Mouse (Mus musculus) fat pad, adult 2 months (tissue): Measurements from ENCODE around the gene Slc16a8.

Experiments
- DNase-seq: peaks from one replicate; pipeline ENCODE4 v3.0.0-alpha.2; 2011; ENCODE audit warnings: low read depth, low spot score; ENCODE audit errors: extremely low read depth

Gene Slc16a8

DNA sequence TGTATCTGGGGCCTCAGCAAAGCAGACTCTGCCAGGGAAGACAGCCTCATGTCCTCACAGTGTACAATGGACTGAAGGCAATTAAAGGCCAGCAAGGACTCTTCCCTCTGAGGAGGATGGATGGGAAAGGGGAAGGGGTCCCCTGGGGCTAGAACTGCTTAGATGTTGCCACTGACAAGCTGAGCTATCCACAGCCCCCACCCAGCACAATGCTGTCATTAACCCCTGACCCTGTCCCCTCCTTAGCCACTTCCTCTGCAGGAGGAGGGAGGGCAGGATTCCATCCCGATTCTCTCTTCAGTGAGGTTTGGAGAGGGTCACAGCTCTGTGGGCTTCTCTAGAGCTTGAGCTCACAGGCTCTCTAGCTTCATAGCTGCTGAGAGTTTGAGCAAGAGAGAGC, 35.0 kb downstream of the Slc16a8 start:
- no peak for DNase-seq

DNA sequence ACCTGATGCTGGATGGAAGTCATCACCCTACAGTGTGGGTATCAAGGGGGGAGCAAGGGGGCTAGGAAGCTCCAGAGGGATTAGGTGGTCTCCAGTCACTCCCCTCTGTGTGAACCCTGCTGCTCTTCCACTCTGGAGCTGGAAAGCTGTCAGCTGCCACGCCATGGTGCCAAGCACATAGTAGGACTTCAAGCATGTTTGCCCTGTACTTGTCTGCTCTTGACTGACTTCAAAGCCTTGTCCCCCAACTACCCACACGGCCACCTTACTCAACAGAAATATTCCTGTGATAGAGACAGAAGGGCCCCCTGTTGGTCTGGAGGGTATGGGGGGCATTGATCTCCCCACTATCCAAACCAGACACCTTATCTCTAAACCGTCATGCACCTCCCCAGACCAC, 38.4 kb downstream of the Slc16a8 start:
- no peak for DNase-seq

DNA sequence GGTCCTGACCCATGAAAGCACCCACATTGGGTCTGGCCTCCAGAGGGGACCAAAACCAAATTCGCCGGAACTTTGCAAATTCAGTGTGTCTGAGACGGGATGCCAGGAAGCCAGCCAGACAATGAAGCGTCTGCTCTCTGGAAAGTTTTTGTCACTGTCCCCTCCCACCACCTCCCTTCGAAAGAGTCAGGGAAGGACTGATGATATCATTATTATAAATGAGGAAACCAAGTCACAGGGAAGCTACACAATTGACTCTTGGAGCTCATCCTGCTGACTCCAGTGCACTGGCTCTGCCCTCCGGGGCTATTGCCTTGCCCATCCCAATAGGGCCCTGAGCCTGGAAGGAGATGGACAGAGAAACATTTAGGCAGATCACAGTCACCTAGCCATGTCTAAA, 41.0 kb downstream of the Slc16a8 start:
- no peak for DNase-seq

DNA sequence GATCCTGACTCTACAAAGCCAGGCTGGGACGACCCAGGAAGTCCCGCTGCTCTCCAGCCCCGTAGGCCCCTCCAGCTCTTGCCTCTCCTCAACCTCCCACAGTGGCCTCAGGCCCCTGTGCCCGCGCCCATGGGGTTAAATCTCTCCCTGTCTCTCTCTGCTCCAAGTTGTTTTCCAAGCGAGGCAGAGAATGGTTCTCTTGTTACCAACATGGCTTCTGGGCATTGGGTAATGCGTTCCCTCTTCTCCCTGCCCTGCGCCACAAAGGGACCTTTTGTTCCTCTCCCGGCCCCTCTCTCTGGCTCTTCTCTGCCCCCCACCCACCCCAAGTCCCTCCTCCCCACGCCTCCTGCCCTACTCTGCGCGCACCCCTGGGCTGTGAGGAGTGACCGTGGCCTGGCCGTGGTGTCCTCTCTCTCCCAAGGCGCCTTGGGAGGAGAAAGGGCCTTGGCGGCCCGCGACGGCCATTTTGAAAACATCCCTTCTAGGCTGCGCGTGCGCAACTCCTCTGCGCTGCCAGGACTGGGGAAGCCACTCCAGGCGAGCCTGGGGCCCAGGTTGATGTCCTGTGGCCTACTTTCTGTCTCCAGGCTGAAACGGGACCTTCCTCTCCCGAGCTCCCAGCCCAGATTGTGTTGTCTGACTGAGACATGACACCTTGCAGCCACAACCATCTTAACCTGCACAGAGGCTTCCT, 41.7 kb downstream of the Slc16a8 start:
- no peak for DNase-seq

DNA sequence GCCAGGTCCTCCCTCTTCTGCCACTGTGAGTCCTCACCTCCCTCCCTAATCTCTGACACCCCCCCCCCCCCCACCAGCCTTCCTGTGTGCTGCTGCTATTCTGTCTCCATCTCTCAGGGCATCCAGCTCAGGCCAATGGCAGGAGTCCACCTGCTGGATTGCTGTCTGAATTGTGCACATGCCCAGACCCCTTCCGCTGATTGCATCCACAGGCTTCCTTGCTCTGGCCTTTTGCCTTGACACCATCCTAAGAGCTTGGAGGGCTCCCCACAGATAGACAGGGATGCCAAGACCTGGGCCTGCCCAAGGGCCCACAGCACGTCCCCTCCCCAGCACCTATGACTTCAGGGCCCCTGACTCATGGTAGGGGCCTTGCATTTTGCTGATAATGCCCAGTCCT, 44.2 kb downstream of the Slc16a8 start:
- DNase-seq, result no peak

DNA sequence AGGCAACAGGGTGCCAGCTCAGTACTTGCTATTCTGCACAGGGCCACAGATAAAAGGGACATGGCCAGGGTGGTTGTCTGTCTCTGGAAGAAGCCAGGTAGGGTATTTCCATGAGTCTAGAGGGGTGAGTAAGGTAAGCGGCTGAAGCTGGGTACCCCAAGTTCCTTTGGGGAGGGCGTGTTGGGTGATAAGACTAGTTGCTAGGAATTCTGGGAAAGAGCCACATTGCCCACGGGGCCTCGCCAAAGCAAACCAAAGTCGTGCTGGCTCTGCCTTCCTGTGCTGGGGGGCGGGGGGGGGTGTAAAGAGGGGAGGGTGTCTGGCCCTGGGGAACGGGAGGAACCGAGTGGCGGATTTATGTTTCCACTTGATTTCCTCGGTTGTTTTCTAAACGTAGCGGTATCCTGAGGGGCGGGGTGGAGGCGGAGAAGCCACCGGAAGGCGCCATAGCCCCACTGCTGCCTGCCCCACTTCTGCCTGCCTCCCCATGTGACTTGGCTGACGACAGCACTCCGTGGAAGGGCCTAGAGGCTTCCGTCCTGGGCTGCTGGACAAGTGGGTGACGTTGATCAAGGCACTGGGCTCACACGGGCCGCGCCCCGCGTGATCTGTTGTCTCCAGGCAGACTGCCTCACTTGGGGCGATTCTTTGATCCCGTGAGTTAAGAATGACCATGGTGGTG, 45.7 kb downstream of the Slc16a8 start:
- DNase-seq, result no peak

DNA sequence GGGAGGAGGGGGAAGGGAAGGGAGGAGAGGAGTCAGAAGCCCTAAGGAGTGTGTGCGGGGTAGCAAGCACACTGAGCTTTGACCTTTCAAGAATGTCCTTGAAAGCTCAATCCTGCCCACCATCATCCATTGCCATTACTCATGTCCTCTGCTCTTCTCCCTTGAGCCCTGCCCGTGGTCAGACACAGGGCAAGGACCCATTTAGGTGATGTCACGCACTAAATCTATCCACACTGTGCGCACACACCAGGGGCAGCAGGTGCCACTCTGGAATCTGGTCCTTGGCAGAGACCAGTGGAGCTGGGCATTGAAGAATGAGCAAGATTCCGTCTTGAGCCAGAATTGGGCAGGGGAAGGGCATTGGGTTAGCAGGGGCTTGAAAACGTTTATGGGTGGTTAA, 46.4 kb downstream of the Slc16a8 start:
- DNase-seq, result no peak

DNA sequence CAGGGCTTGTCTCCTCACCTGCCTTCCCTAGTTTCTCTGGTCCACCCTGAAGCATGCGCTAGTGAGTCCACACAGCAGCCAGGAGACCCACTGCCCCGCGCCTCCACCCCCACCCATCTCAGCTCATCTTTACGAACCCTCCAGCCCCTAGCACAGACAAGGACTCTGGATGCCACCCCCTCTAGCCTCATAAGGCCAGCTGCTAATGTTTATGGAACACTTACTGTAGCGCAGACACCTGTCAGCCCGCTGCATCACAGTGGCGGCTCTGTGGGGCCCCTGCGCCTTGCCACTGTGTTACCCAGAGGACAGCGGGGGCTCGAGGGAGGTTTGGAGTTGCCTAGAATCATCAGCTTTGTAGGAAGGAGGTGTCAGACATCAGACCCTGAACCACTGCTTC, 52.0 kb downstream of the Slc16a8 start:
- no peak for DNase-seq

DNA sequence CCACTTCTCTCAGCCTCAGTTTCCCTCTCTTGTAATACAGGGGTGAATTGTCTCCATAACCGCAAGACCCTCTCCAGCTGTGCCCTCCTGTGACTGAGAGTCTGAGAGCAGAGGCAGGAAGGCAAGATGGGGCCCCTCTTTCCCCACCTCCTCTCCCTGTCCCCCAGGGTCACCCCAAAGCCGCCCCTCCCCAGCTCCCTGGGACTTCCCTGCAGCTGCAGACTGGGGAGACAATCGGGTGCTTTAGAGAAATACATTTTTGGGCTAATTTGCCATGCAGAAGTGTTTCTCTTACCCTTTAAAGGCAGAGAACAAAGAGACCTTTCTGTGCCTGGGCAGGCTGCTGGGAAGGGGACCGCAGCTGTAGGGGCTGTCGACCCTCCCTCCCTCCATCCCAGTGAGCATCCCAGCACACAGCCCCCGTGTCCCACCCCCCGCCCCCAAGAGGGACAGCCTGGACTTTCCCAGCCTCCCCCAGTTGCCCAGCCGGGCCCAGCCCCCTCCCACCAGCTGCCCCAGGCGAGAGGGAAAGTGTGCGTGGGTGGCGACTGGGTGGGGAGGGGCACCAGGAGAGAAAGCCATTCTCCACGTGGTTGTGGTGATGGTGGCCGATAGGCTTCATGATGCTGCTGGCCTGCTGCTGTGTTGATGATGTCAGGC, 52.9 kb downstream of the Slc16a8 start:
- DNase-seq, result no peak
